25 mouse cellular contexts compared by ENCODE assay signal in the genomic region with DNA sequence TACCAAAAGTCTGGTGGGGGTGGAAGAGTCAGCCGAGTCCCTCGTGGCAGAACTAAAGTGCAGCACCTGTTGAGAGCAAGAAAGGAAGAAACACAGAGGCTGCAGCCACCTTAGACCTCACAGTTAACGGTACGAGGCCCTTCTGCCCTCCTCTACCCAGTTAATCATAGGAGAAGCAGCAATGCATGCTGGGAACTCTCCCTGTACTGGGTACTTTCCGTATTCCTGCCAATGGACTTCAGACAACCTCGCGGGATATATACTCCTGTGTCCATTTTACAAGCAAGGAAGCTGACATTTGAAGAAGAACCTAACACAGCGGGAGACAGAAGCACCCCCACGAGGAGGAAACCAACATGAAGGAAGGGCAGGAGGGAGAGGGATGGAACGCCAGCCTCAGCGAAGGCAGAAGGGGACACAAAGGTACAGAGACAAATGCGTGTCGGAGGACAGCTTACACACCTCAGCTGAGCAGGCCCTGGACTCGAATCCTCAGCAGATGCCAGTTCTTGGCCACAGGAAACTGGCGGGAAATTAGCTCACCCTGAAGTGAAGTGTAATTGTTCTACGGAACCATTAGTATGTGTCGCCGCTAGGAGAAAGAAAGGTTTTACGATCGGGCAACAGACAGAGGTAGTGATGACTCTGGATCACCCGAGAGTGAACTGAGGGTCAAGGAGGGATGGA.
DNase-seq lines count a peak whose midpoint lies in the region; ATAC-seq and TF ChIP-seq lines count a peak whose summit lies in the region.
"Had no signal": no experiment of that assay in that cellular context is flagged by ENCODE, and none has a peak within 500 bp of the region (broad histone marks: within the 10 kb centered on the region; RNA-seq: fewer than 3 reads in every experiment).

No protein-coding gene starts in this region.

- H3K27me3 ChIP-seq in ES-Bruce4 (ENCODE audit: control insufficient read depth, insufficient read depth, low read length, poor library complexity, severe bottlenecking) = no peaks in the 10 kb centered on the region
- H3K27me3 ChIP-seq in limb, embryonic 10.5 days (ENCODE audit: low read depth, poor library complexity, severe bottlenecking) = no peaks in the 10 kb centered on the region
- H3K27me3 ChIP-seq: lung, embryonic 15.5 days; midbrain, embryonic 15.5 days had no signal

- H3K36me3 ChIP-seq in ES-Bruce4 (ENCODE audit: control insufficient read depth, insufficient read depth, low read length, poor library complexity, severe bottlenecking) = no peaks in the 10 kb centered on the region
- no peaks in the 10 kb centered on the region for H3K36me3 ChIP-seq in ES-E14 (ENCODE audit: control insufficient read depth, insufficient read depth, low read length, poor library complexity, severe bottlenecking)
- H3K36me3 ChIP-seq in limb, embryonic 10.5 days = no peaks in the 10 kb centered on the region
- H3K36me3 ChIP-seq: limb, embryonic 12.5 days; lung, embryonic 15.5 days; midbrain, embryonic 10.5 days; midbrain, embryonic 15.5 days had no signal

- H3K9me3 ChIP-seq in ES-Bruce4 (replicated peaks; ENCODE audit: control insufficient read depth, insufficient read depth, low read length, poor library complexity, severe bottlenecking) (no peaks in the 10 kb centered on the region), ES-E14 (ENCODE audit: control insufficient read depth, insufficient read depth, low read depth, low read length) (no peaks in the 10 kb centered on the region)
- no peaks in the 10 kb centered on the region for H3K9me3 ChIP-seq in limb, embryonic 10.5 days (replicated peaks)
- H3K9me3 ChIP-seq: limb, embryonic 12.5 days; lung, embryonic 15.5 days; midbrain, embryonic 10.5 days; midbrain, embryonic 15.5 days had no signal

- ATAC-seq in erythroid progenitor cell, adult 5-6 weeks (replicated peaks; ENCODE audit: low FRiP score, poor library complexity, severe bottlenecking) = no peak
- ATAC-seq: activated CD4-positive, CD25-positive, alpha-beta regulatory T cell, adult 4 months; forebrain, embryonic 14.5 days; intestine, postnatal 0 days; midbrain, embryonic 15.5 days had no signal

- DNase-seq in ES-E14 (ENCODE audit: low read depth, low spot score) = no peak
- DNase-seq in cerebellum, adult 8-10 months = peak; percentile 42
- no peak for DNase-seq in limb, embryonic 10.5 days (ENCODE audit: low spot score)
- DNase-seq in layer of hippocampus, postnatal 25 days (ENCODE audit: extremely low spot score in 1 of 2, low spot score in 1 of 2) = no peak
- DNase-seq: adrenal gland, adult 2 months; adrenal gland, postnatal 36 days; B cell, adult 2 months; gastrocnemius, postnatal 14 days; heart, adult 11 months; heart, postnatal 4 days; kidney, adult 9 months; kidney, postnatal 10 days; right cerebral cortex, postnatal 4 days; thymus, postnatal 4 days had no signal

- TF ChIP-seq CTCF in ES-Bruce4 (IDR thresholded peaks at IDR 0.05; ENCODE audit: low read depth, low read length) = no peak

- no peak for TF ChIP-seq EP300 in ES-Bruce4 (IDR thresholded peaks at IDR 0.05; ENCODE audit: insufficient read depth, low read depth, low read length)

- 86% methylated on average over 21 of the region's 21 CpGs for WGBS in limb, embryonic 10.5 days

- no peak overlapping the region for H3K9ac ChIP-seq in ES-Bruce4 (ENCODE audit: low read depth, poor library complexity, severe bottlenecking)
- H3K9ac ChIP-seq in ES-E14 (ENCODE audit: insufficient read depth, low read depth, low read length, poor library complexity, severe bottlenecking) = peak overlapping the region; percentile 38; the same call in 1 of the 2 replicates
- H3K9ac ChIP-seq: hindbrain, embryonic 14.5 days; limb, embryonic 12.5 days; lung, embryonic 15.5 days; midbrain, embryonic 15.5 days had no signal

- H3K4me3 ChIP-seq in ES-Bruce4 (ENCODE audit: low read depth, low read length) = peak overlapping the region; percentile 52
- H3K4me3 ChIP-seq in ES-E14 (ENCODE audit: insufficient read depth in 1 of 2, low read depth in 1 of 2, low read length in 2 of 2, poor library complexity in 1 of 2, severe bottlenecking in 1 of 2) = peak overlapping the region; percentile 46 to 60
- no peak overlapping the region for H3K4me3 ChIP-seq in limb, embryonic 10.5 days
- H3K4me3 ChIP-seq: limb, embryonic 12.5 days; lung, embryonic 15.5 days; midbrain, embryonic 10.5 days; midbrain, embryonic 15.5 days had no signal

- H3K27ac ChIP-seq in ES-Bruce4 (ENCODE audit: insufficient read depth, low read length) (no peak overlapping the region), ES-E14 (ENCODE audit: insufficient read depth, low read depth, low read length, poor library complexity, severe bottlenecking) (no peak overlapping the region)
- H3K27ac ChIP-seq in limb, embryonic 10.5 days = peak overlapping the region; percentile 27; the same call in 1 of the 2 replicates
- H3K27ac ChIP-seq: hindbrain, embryonic 14.5 days; limb, embryonic 12.5 days; lung, embryonic 15.5 days; midbrain, embryonic 10.5 days; midbrain, embryonic 15.5 days; stomach, postnatal 0 days had no signal

- no peak for TF ChIP-seq POLR2A in ES-Bruce4 (IDR thresholded peaks at IDR 0.05; ENCODE audit: insufficient read depth, low read length)

- in situ Hi-C loops in ES-E14 (cut with MboI; ENCODE audit: low sequenced_read_pairs in 2 of 2, unreplicated experiment in 2 of 2) = no loop called here

- no peaks in the 10 kb centered on the region for H3K4me1 ChIP-seq in ES-Bruce4 (ENCODE audit: control insufficient read depth, insufficient read depth, low read length)
- peaks cover 10 to 26% of the 10 kb centered on the region in 2 experiments for H3K4me1 ChIP-seq in ES-E14 (ENCODE audit: control insufficient read depth in 2 of 2, insufficient read depth in 2 of 2, low read length in 2 of 2, poor library complexity in 1 of 2)
- H3K4me1 ChIP-seq in limb, embryonic 10.5 days = peaks cover 26% of the 10 kb centered on the region
- H3K4me1 ChIP-seq: lung, embryonic 15.5 days; midbrain, embryonic 10.5 days; midbrain, embryonic 15.5 days had no signal

TF ChIP-seq in ES-E14, 5 proteins besides CTCF, POLR2A, EP300 and RAD21:
- TF ChIP-seq ZC3H11A (IDR thresholded peaks at IDR 0.05; ENCODE audit: borderline replicate concordance, low read depth, low read length) (no peak), HCFC1 (IDR thresholded peaks at IDR 0.05; ENCODE audit: borderline replicate concordance, insufficient read depth, low read length) (no peak), ZNF384 (IDR thresholded peaks at IDR 0.05; ENCODE audit: low read depth, low read length) (no peak), CHD2 (IDR thresholded peaks at IDR 0.05; ENCODE audit: low read depth, low read length) (no peak), MAFK (IDR thresholded peaks at IDR 0.05; ENCODE audit: insufficient read depth, low read depth, low read length) (no peak)
